Mouse (Mus musculus) thymus, postnatal 0 days (tissue): ENCODE measurements around the gene Vps53. TPM values are rescaled to one million over a fixed set of nuclear protein-coding genes. Genes with fewer than 3 reads are reported as not detected.
A peak's percentile ranks its signal among the peaks of the same experiment; 100 is the strongest.
"Not testable (repeated sequence)": the region's sequence is repeated elsewhere in the genome, so short reads cannot be mapped to it uniquely, and the experiment has no call there.

Source experiments
- DNase-seq: peaks from one replicate; pipeline ENCODE4 v3.0.0-alpha.2; 2015; ENCODE audit warnings: low spot score
- polyA plus RNA-seq: library from polyadenylated mRNA; unstranded; fragments of >200 nt; fragmentation: Nextera tagmentation; extraction: Ambion mirVana; gene quantifications from 2 replicates; pipeline ENCODE4 v1.2.1, GENCODE M21; 2015

The Vps53 gene
- polyA plus RNA-seq, 1 experiment from 2014 or later: 52.8 TPM

DNA sequence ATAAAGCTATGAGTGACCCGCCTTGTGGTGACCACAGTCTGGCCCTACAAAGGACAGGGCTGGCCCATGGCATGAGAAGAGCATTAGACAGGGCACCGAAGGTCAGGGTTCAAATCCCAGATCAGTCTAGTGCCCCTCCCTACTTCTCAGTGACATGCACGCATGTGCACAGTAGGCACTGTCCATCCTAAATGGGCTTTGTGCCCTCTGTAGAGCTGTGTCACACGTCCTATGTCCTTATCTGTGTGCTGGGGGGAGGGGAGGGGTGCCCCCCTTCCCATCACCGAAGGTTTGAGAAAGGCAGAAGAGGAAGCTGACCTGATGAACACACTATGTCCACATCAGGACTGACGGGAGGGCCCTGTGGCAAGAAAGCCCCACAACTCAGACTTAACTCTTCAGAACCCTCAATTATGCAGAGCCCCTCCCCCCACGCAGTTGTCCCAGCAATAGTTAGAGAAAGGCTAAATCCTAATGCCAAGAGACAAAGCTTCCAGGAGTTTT, 154.3 kb downstream of the Vps53 start:
- DNase-seq: no peak

DNA sequence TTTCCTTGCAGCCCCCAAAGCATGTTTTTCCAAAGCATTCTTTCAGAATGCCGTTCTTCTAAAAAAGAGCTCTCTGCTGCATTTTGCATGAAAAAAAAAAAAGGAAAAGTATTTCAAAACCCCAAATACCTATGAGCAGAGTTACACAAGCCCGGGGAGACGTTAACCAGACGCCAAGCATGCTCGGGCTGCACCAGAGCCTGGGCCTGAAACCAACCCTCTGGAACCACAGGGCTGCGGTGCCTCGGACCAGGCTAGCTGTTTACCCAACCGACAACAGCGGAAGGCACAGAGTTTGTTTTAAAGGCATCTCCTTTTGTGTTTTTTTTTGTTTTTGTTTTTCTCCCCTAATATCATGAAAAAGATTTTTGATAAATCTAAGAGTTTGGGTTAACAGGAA, 158.5 kb downstream of the Vps53 start:
- no peak for DNase-seq

DNA sequence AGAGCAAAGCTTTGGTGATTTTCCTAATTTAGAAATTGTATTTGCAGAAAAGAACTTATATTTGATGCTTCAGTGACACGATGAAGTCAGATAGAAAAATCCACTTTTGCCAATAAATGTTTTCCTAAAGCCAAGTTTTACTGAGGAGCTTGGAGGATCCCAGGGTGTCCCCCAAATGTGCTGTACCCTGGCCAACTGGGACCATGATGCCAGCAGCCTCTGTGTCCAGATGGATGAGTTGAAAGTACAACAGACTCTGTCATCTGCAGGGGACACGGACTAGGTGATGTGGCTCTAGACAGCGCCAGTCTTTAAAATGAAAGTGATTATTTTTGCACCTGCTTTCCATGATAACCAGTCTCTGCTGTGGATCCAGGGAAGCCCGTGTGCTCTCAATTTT, 159.6 kb downstream of the Vps53 start:
- DNase-seq: no peak

DNA sequence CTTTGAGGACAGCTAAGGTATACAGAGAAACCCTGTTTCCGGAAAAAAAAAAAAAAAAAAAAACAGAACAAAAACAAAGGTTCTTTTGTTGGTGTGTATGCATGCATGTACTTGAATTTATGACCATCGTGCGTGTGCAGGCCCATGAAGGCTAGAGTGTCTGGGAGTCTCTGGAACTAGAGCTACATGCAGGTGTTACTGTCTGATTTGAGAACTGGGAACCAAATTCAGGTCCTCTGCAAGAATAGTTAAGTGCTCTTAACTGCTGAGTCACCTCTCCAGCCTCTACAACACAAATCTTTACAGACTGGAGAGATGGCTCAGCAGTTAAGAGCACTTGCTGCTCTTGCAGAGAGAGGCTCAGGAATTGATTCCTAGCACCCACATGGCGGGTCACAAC, 163.6 kb downstream of the Vps53 start:
- DNase-seq: no peak

DNA sequence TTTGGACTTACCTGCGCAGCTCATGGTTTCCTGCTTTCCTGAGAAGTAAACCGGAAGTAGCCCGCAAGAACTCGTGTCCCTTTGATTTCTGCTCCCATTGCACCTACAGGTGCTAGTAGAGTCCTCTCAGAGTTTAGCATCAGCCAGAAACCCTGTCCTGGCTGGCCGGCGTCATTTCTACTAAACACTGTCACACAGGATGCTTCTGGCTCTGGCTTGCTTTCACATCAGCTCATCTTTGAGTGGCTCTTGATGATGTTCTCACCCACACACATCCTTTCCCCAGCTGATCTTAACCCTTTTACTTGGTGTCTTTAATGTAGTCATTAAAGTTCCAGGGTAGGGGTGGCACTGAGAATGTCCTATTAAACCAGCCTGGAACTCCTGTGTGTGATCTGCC, 164.2 kb downstream of the Vps53 start:
- no peak for DNase-seq

DNA sequence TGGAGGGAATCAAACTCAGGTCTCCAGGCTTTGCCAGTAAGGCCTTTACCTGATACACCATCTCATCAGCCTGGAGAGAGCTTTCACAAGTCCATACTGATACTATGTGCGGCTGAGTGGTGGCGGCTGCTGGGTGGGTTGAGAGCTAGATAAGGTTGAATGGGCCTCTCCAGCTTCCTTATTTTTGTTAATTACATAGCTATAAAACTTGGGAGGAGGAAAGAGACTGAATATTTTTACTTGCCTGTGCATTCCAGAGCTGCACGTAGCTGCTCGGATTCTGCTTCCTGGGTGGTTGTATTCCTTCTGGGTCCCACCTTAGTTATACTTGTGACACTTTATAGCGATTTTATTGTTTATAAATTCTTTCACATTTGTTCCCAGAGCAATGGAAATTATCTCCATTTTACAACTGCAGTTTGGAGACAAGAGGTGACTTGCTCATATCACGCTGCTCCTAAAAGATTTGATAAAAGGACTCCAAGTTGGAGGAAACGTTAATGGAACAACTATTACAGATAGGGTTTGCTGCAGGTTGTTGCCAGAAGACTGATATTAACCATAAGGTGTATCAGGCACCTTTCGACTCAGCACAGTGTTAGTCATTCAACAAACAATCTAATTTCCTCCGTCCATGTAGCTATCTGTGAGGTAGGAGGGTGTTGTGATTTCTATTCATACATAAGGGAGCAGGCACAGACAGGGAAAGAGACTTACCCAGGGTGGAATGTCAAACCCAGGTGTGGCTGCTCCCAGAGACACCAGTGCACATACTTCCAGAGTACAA, 168.4 kb downstream of the Vps53 start:
- DNase-seq: no peak

DNA sequence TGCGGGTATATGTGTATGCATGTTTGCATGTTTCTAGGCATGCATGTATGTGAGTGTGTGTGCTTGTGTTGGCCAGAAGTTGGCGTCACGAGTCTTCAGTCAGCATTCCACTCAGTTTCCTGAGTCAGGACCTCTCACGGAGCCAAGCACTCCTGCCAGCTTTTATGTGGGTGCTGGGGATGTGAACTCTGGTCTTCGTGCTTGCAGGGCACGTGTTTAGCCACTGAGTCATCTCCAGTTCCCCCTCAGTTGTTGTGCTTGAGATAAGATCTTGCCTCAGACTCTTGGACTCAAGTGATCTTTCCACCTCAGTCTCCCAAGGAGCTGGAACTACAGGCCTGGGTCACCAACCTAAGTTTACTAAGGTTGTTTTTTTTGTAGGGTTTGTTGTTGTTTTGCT, 170.3 kb downstream of the Vps53 start:
- DNase-seq: no peak

DNA sequence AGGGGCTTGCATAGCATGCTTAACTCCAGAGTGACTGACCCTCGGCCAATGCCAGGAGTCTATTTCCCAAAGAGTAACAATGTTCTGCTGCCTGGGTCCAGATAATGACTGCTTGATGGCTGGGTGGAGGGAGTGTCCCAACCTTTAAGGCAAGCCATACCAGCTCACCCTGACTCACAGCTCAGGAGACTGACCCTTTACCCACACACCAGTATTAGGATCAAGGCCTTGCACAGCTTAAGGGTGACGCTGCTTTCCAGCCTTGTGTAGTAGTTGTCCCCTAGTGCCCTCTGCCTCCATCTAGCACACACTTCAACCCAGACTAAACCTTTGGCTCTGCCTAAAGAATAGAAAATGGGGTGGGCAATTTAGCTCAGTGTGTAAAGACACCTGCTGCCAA, 171.3 kb downstream of the Vps53 start:
- DNase-seq: no peak

DNA sequence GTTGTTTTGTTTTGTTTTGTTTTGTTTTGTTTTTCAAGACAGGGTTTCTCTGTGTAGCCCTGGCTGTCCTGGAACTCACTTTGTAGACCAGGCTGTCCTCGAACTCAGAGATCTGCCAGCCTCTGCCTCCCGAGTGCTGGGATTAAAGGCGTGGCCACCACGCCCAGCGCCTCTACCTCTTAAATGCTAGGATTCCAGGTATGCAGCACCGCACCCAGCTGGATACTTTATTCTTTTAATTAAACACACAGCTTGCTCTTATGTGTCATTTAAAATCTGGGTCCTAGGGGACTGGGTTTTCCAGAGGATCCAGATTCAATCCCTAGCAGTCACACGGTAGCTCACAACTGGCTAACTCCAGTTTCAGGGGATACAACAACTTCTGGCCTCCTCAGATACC, 175.2 kb downstream of the Vps53 start:
- not testable (repeated sequence) for DNase-seq

DNA sequence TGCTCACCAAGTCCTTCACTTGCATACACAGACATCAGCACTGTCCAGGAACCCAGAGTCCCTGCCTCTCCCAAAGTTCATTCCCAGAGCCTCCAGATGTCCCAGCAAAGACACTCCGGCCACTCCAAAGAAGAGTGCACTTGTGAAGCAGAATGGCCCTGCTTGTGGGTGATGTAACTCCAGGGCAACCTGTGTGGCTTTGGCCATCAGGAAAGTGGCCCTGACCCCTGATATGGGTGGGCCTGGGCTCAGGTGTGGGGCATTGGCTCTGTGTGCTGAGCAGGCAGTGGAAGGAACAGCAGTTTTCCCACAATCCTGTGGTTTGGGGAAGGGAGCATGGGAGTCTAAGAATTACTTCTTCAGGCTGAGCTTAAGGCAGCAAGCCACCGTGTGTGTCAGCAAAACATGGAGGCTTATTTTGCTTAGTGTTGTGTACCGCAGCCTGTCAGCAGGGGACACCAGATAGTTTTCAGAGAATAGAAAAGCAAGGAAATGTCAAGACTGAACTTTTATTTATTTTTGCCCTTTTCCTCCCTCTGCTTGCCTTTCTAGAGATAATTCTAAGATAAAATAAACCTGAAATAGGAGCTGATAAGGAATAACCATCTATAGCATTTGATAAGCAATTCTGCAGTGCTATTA, 178.1 kb downstream of the Vps53 start:
- no peak for DNase-seq

DNA sequence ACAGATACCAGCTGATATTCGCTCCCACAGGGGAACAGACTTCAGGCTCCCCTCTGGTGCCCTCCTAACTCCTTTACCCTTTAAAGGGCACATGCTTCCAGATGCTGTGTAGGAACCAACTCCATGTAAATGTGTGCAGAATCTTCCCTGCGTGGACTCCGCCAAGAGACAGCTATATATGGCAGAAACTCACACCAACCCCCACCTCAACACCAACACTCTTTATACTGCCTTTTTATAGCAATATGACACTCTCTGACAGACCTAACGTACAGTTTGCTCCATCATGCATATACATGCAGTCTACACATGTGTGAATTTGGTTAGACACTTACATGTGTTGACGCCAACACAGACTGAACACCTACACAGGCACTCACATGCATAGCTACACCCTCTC, 178.7 kb downstream of the Vps53 start:
- DNase-seq: no peak

DNA sequence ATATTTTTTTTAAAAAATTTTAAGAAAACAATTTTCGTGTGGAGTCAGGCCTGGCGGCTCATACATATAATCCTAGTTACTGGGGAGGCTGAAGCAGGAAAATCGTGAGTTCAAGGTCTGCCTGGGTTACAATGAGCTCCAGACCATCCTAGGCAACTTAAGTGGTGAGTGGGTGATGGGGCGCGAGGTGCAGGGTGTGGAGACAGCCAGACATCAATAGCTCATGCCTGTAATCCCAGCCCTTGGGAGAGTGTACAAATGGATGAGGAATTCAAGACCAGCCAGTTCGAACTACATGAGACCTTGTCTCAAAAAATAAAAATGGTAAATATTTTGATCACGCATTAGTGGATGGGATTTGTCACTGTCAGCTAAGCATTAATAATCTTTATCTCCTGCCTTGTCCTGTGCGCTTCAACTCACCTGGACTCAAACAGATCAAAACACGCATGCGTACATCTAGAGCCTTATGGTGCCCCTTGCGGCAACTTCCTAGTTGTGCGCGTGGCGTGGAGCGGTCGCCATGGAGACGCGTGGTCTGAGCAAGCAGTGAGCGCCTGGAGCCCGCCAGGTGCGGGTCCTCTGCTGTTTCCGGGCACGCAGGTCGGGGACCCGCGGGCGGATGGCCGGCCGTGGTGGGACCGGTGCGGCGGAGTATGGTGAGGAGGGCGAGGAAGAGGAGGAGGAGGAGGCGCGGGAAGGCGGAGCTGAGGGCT, 179.8 kb downstream of the Vps53 start, which contains the start of gene 1700016K19Rik:
1700016K19Rik (plus strand) TSS at position 473 of the 716 bp plus-strand sequence.
- DNase-seq: peak; percentile 89

Other genes with a start within 250 kb of the Vps53 start
- 4.2 and 4.3 TPM in 2 replicates for gene Rph3al, start 241.2 kb downstream of the Vps53 start, polyA plus RNA-seq
- 1.2 and 1.3 TPM in 2 replicates for gene 1700016K19Rik, start 179.7 kb downstream of the Vps53 start, polyA plus RNA-seq
- 10.6 and 13.2 TPM in 2 replicates for gene Rflnb, start 151.9 kb downstream of the Vps53 start, polyA plus RNA-seq
- gene Fam57a, start within 50 bp of the Vps53 start, polyA plus RNA-seq: 13.9 and 16.6 TPM in 2 replicates
- gene Dbil5, start 38.0 kb upstream of the Vps53 start, polyA plus RNA-seq: 0.71 TPM in 1 of 2 replicates, not detected in the other
- 22.9 and 23.7 TPM in 2 replicates for gene Gemin4, start 38.0 kb upstream of the Vps53 start, polyA plus RNA-seq
- 24.5 and 26.6 TPM in 2 replicates for gene Mrm3, start 64.1 kb upstream of the Vps53 start, polyA plus RNA-seq
- gene Glod4, start 64.1 kb upstream of the Vps53 start, polyA plus RNA-seq: 105 and 108 TPM in 2 replicates
- gene Nxn, start 219.5 kb upstream of the Vps53 start, polyA plus RNA-seq: 32.2 and 33.8 TPM in 2 replicates
- gene Timm22, start 227.3 kb upstream of the Vps53 start, polyA plus RNA-seq: 116 and 117 TPM in 2 replicates